Mouse (Mus musculus) subcutaneous adipose tissue, adult 2 months (tissue): ENCODE measurements around the gene Cdyl2. TPM values are rescaled to one million over a fixed set of nuclear protein-coding genes. Genes with fewer than 3 reads are reported as not detected.

Experiments
- polyA plus RNA-seq: library from polyadenylated mRNA; depleted of rRNA; stranded (reverse); fragments of >200 nt; gene quantifications from 2 replicates; pipeline ENCODE4 v1.2.3, GENCODE M21; 2012; ENCODE audit warnings: low replicate concordance; rRNA removed

The Cdyl2 gene
- polyA plus RNA-seq, result 3.1 and 3.2 TPM in 2 replicates

DNA sequence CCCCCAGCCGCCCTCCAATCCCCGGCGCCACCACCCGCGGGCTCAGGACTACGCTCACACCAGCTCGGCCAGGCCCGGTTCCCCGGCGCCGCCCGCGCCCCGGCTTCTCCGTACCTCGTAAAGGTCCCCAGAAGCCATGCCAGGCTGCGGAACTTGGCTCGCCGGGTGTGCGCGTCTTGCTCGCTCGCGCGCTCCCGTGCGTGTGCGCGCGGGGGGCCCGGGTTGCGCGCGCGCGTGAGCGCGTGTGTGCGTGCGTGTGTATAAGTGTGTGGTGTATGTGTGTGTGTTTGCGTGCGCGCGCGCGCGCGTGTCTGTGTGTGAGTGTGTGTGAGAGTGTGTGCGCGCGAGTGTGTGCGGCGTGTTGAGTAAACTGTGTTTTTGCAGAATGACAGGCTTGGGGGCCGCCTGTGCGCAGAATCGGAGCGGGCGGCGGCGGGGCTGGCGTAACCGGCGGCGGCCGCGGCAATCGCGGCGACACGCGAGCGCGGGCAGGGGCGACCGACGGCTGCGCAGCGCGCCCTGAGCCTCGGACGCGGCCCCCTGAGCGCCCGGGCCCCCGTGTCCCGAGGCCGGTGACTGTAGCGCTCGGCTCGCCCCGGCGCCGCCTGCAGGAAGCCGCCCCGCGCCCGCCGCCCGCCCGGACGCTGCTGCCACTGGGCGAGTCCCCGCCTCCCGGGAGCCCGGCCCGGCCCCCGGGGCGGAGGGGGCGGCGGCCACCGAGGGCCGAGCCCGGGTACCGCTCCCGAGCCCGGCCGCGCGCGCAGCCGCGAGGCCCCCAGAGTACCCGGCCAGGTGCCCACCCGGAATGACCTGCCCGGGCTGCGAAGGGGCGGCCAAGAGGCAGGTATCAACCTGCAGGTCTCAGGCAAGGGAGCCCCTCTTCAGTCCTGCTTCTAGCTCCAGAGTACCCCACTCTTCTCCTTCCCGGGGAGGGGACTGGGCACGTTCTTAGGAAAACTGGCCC is at the start of gene Cdyl2:
TSS of gene Cdyl2 (minus strand) at position 308 of the 964 bp plus-strand sequence.

Other genes with a start within 250 kb of the Cdyl2 start
- gene Dynlrb2, start 228.0 kb downstream of the Cdyl2 start, polyA plus RNA-seq, result 1.0 TPM in 1 of 2 replicates, not detected in the other
- 9.6 and 15.0 TPM in 2 replicates for gene Cmc2, start 188.5 kb upstream of the Cdyl2 start, polyA plus RNA-seq
- 1.6 and 4.9 TPM in 2 replicates for gene Cenpn, start 188.7 kb upstream of the Cdyl2 start, polyA plus RNA-seq
- 13.0 and 20.6 TPM in 2 replicates for gene Atmin, start 210.4 kb upstream of the Cdyl2 start, polyA plus RNA-seq
- 0.37 and 0.82 TPM in 2 replicates for gene 1700030J22Rik, start 246.0 kb upstream of the Cdyl2 start, polyA plus RNA-seq